Mouse (Mus musculus) G1E-ER4 (cell line): ENCODE data around the gene Tcf20. TPM values are rescaled to one million over a fixed set of nuclear protein-coding genes. Genes with fewer than 3 reads are reported as not detected.

Source experiments
- GATA1 ChIP-seq: IDR thresholded peaks from one replicate; pipeline ENCODE4 v1.8.0; 2012; ENCODE audit warnings: low read length, inconsistent platforms
- polyA plus RNA-seq: library from polyadenylated mRNA; stranded (reverse); fragments of >175 nt; gene quantifications from 2 replicates; pipeline ENCODE4 v1.2.3, GENCODE M21; 2012

The Tcf20 gene
- polyA plus RNA-seq, 1 experiment: 23.2 TPM

DNA sequence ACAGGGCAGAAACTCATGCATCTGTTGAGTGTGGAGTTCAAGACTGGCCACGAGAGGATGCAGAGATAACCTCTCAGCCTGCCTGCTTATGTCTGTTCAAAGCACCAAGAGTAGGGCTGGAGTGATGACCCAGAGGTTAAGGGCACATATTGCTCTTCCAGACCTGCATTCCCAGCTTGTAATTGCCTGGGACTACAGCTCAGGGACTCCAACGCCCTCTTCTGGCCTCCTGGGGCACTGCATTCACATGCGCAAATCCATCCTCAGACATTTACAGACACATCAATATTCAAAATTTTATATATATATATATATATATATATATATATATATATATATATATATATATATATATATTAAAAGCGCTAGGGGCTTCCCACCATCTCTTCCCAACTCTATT lies 64.9 kb downstream of the Tcf20 start:
- no peak for TF ChIP-seq GATA1

- TF ChIP-seq GATA1: no peak
These were observed 65.6 kb downstream of the Tcf20 start for GRCm38 (mm10) chr15:82922052-82922451.

- TF ChIP-seq GATA1: no peak
These were observed 66.1 kb downstream of the Tcf20 start for GRCm38 (mm10) chr15:82921559-82921958.

GRCm38 (mm10) chr15:82920895-82921515 lies 66.7 kb downstream of the Tcf20 start:
- no peak for TF ChIP-seq GATA1

GRCm38 (mm10) chr15:82917965-82918364 lies 69.7 kb downstream of the Tcf20 start:
- no peak for TF ChIP-seq GATA1

- TF ChIP-seq GATA1: no peak
These were observed 70.3 kb downstream of the Tcf20 start for GRCm38 (mm10) chr15:82917207-82917844.

DNA sequence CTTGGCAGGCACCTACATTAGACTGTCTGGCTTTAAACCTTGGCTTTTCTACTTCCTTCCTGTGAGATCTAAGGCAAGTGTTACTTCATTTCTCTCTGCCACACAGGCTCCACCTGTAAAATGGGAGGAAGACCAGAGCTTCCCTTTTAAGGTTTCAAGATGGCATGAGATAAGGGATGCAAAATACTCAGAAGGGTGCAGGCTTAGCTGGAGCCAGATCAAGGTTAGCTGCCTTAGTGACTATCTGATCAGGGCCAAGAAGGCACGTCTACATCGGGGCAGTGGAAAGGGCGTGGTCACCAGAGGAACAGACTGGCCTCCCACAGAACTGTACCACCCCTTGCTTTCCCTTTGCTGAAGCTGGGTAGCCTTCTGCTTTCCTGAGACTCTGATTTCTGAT lies 73.2 kb downstream of the Tcf20 start:
- no peak for TF ChIP-seq GATA1

DNA sequence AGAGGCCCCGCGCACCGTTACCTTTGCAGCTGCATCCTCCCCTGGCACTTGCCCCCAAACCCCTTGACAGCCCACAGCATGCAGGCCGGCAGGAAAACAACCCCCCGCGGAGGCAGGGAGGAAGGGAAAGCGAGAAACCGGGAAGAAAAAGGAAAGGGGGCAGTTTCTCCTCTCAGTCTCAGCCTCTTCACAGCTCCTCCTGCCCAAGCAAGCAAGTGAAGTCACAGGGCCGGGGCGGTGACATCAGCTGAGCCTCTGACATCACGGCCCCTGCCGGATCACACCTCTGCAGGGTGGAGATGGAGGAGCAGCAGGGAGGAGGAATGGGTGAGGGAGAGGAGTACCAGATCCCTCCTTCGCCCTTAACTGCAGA lies 75.7 kb downstream of the Tcf20 start:
- no peak for TF ChIP-seq GATA1

- TF ChIP-seq GATA1: no peak
These were observed 76.4 kb downstream of the Tcf20 start for GRCm38 (mm10) chr15:82911001-82911964.

GRCm38 (mm10) chr15:82910596-82910995 lies 77.1 kb downstream of the Tcf20 start:
- no peak for TF ChIP-seq GATA1

- TF ChIP-seq GATA1: no peak
These were observed 77.9 kb downstream of the Tcf20 start for GRCm38 (mm10) chr15:82909791-82910190.

- TF ChIP-seq GATA1: no peak
These were observed 79.2 kb downstream of the Tcf20 start for GRCm38 (mm10) chr15:82908521-82908920.

- TF ChIP-seq GATA1: no peak
These were observed 80.4 kb downstream of the Tcf20 start for GRCm38 (mm10) chr15:82907306-82907705.

- no peak for TF ChIP-seq GATA1
These were observed 81.1 kb downstream of the Tcf20 start for GRCm38 (mm10) chr15:82906574-82907061.

GRCm38 (mm10) chr15:82905431-82906395 lies 82.0 kb downstream of the Tcf20 start:
- no peak for TF ChIP-seq GATA1
